Mouse (Mus musculus): Measurements from ENCODE around the gene Lztfl1. TPM values are rescaled to one million over a fixed set of nuclear protein-coding genes. Genes with fewer than 3 reads are reported as not detected.

Lztfl1 gene
- polyA plus RNA-seq (2014; fragmentation: Nextera tagmentation; extraction: Ambion mirVana): 68.4 and 72.1 TPM in 2 replicates

GRCm38 (mm10) chr9:123717186-123718008 is at the start of gene Lztfl1:
TSS of gene Lztfl1 (minus strand) at chr9:123717697.
- whole genome bisulfite sequencing: under 1% methylated on average over 39 of the region's 55 CpGs
- peaks cover 5% of the 10 kb centered on the region for H3K4me1 ChIP-seq (ENCODE audit: control insufficient read depth, insufficient read depth, low read length)
- peak within 1 kb of the TSS; percentile 71 for H3K4me2 ChIP-seq (ENCODE audit: low read depth, low read length)
- H3K27me3 ChIP-seq (replicated peaks; ENCODE audit: control insufficient read depth, insufficient read depth, low read length): no peaks in the 10 kb centered on the region
- peak; percentile 99 for ATAC-seq (ENCODE audit: low read depth)
- peak within 1 kb of the TSS; percentile 85 for H3K4me3 ChIP-seq (ENCODE audit: low read depth, low read length)
- peaks cover 1% of the 10 kb centered on the region; the same call in 1 of the 2 replicates for H3K36me3 ChIP-seq (ENCODE audit: control insufficient read depth, insufficient read depth, low read length)
- H3K9me3 ChIP-seq (ENCODE audit: control insufficient read depth, low read length): no peaks in the 10 kb centered on the region
- peak; percentile 100 for DNase-seq (ENCODE audit: low spot score)
- peak within 1 kb of the TSS; percentile 84 for H3K27ac ChIP-seq (replicated peaks; ENCODE audit: low read depth, low read length)
- H3K9ac ChIP-seq (ENCODE audit: low read depth, low read length): peak within 1 kb of the TSS; percentile 90

- H3K4me2 ChIP-seq (ENCODE audit: low read depth, low read length): no peak overlapping the region
- no peak overlapping the region for H3K27ac ChIP-seq (replicated peaks; ENCODE audit: low read depth, low read length)
- H3K4me3 ChIP-seq (ENCODE audit: low read depth, low read length): no peak overlapping the region
- H3K4me1 ChIP-seq (ENCODE audit: control insufficient read depth, insufficient read depth, low read length): peaks cover 3% of the 10 kb centered on the region; the same call in 1 of the 2 replicates
- H3K9ac ChIP-seq (ENCODE audit: low read depth, low read length): no peak overlapping the region
- ATAC-seq (ENCODE audit: low read depth): no peak
- H3K9me3 ChIP-seq (ENCODE audit: control insufficient read depth, low read length): no peaks in the 10 kb centered on the region
- H3K27me3 ChIP-seq (replicated peaks; ENCODE audit: control insufficient read depth, insufficient read depth, low read length): no peaks in the 10 kb centered on the region
- DNase-seq (ENCODE audit: low spot score): no peak
- WGBS: 87% methylated on average over 3 of the region's 3 CpGs
- H3K36me3 ChIP-seq (ENCODE audit: control insufficient read depth, insufficient read depth, low read length): no peaks in the 10 kb centered on the region
Observed at GRCm38 (mm10) chr9:123766996-123767395, 49.5 kb upstream of the Lztfl1 start.

GRCm38 (mm10) chr9:123763771-123764170 is 46.3 kb upstream of the Lztfl1 start:
- WGBS: 84% methylated on average over 3 of the region's 3 CpGs
- H3K4me2 ChIP-seq (ENCODE audit: low read depth, low read length): no peak overlapping the region
- no peak for DNase-seq (ENCODE audit: low spot score)
- H3K27ac ChIP-seq (replicated peaks; ENCODE audit: low read depth, low read length): no peak overlapping the region
- H3K27me3 ChIP-seq (replicated peaks; ENCODE audit: control insufficient read depth, insufficient read depth, low read length): no peaks in the 10 kb centered on the region
- H3K9ac ChIP-seq (ENCODE audit: low read depth, low read length): no peak overlapping the region
- no peaks in the 10 kb centered on the region for H3K36me3 ChIP-seq (ENCODE audit: control insufficient read depth, insufficient read depth, low read length)
- peaks cover 3% of the 10 kb centered on the region; the same call in 1 of the 2 replicates for H3K4me1 ChIP-seq (ENCODE audit: control insufficient read depth, insufficient read depth, low read length)
- ATAC-seq (ENCODE audit: low read depth): no peak
- H3K4me3 ChIP-seq (ENCODE audit: low read depth, low read length): no peak overlapping the region
- H3K9me3 ChIP-seq (ENCODE audit: control insufficient read depth, low read length): no peaks in the 10 kb centered on the region

GRCm38 (mm10) chr9:123762886-123763285 is 45.4 kb upstream of the Lztfl1 start:
- 77% methylated on average over 4 of the region's 4 CpGs for WGBS
- Histone ChIP-seq H3K27me3 (replicated peaks; ENCODE audit: control insufficient read depth, insufficient read depth, low read length) (no peaks in the 10 kb centered on the region), H3K27ac (replicated peaks; ENCODE audit: low read depth, low read length) (no peak overlapping the region), H3K4me3 (ENCODE audit: low read depth, low read length) (no peak overlapping the region), H3K9ac (ENCODE audit: low read depth, low read length) (no peak overlapping the region), H3K4me1 (ENCODE audit: control insufficient read depth, insufficient read depth, low read length) (peaks cover 3% of the 10 kb centered on the region; the same call in 1 of the 2 replicates), H3K9me3 (ENCODE audit: control insufficient read depth, low read length) (no peaks in the 10 kb centered on the region), H3K4me2 (ENCODE audit: low read depth, low read length) (no peak overlapping the region), H3K36me3 (ENCODE audit: control insufficient read depth, insufficient read depth, low read length) (no peaks in the 10 kb centered on the region)
- DNase-seq (ENCODE audit: low spot score): peak; percentile 3
- ATAC-seq (ENCODE audit: low read depth): no peak

GRCm38 (mm10) chr9:123760806-123761205 is 43.3 kb upstream of the Lztfl1 start:
- H3K9me3 ChIP-seq (ENCODE audit: control insufficient read depth, low read length): no peaks in the 10 kb centered on the region
- DNase-seq (ENCODE audit: low spot score) (no peak), ATAC-seq (ENCODE audit: low read depth) (no peak)
- WGBS: 85% methylated on average over 3 of the region's 3 CpGs
- H3K4me2 ChIP-seq (ENCODE audit: low read depth, low read length): no peak overlapping the region
- H3K9ac ChIP-seq (ENCODE audit: low read depth, low read length): no peak overlapping the region
- H3K27ac ChIP-seq (replicated peaks; ENCODE audit: low read depth, low read length): no peak overlapping the region
- H3K27me3 ChIP-seq (replicated peaks; ENCODE audit: control insufficient read depth, insufficient read depth, low read length): no peaks in the 10 kb centered on the region
- H3K4me1 ChIP-seq (ENCODE audit: control insufficient read depth, insufficient read depth, low read length): peaks cover 3% of the 10 kb centered on the region; the same call in 1 of the 2 replicates
- no peaks in the 10 kb centered on the region for H3K36me3 ChIP-seq (ENCODE audit: control insufficient read depth, insufficient read depth, low read length)
- no peak overlapping the region for H3K4me3 ChIP-seq (ENCODE audit: low read depth, low read length)

- WGBS: 74% methylated on average over 4 of the region's 4 CpGs
- Histone ChIP-seq H3K36me3 (ENCODE audit: control insufficient read depth, insufficient read depth, low read length) (no peaks in the 10 kb centered on the region), H3K4me2 (ENCODE audit: low read depth, low read length) (no peak overlapping the region), H3K9me3 (ENCODE audit: control insufficient read depth, low read length) (no peaks in the 10 kb centered on the region), H3K4me1 (ENCODE audit: control insufficient read depth, insufficient read depth, low read length) (peaks cover 3% of the 10 kb centered on the region; the same call in 1 of the 2 replicates), H3K4me3 (ENCODE audit: low read depth, low read length) (no peak overlapping the region), H3K9ac (ENCODE audit: low read depth, low read length) (no peak overlapping the region), H3K27me3 (replicated peaks; ENCODE audit: control insufficient read depth, insufficient read depth, low read length) (no peaks in the 10 kb centered on the region), H3K27ac (replicated peaks; ENCODE audit: low read depth, low read length) (no peak overlapping the region)
- DNase-seq (ENCODE audit: low spot score): no peak
- no peak for ATAC-seq (ENCODE audit: low read depth)
Observed at GRCm38 (mm10) chr9:123758645-123759044, 41.1 kb upstream of the Lztfl1 start.

GRCm38 (mm10) chr9:123758156-123758555 is 40.7 kb upstream of the Lztfl1 start:
- no peak overlapping the region for H3K9ac ChIP-seq (ENCODE audit: low read depth, low read length)
- WGBS: 72% methylated on average over 1 of the region's 1 CpGs
- ATAC-seq (ENCODE audit: low read depth) (no peak), DNase-seq (ENCODE audit: low spot score) (no peak)
- H3K36me3 ChIP-seq (ENCODE audit: control insufficient read depth, insufficient read depth, low read length): no peaks in the 10 kb centered on the region
- no peak overlapping the region for H3K27ac ChIP-seq (replicated peaks; ENCODE audit: low read depth, low read length)
- H3K4me3 ChIP-seq (ENCODE audit: low read depth, low read length): no peak overlapping the region
- no peaks in the 10 kb centered on the region for H3K9me3 ChIP-seq (ENCODE audit: control insufficient read depth, low read length)
- H3K4me1 ChIP-seq (ENCODE audit: control insufficient read depth, insufficient read depth, low read length): no peaks in the 10 kb centered on the region; the same call in 1 of the 2 replicates
- H3K4me2 ChIP-seq (ENCODE audit: low read depth, low read length): no peak overlapping the region
- no peaks in the 10 kb centered on the region for H3K27me3 ChIP-seq (replicated peaks; ENCODE audit: control insufficient read depth, insufficient read depth, low read length)

GRCm38 (mm10) chr9:123757326-123757725 is 39.8 kb upstream of the Lztfl1 start:
- Histone ChIP-seq H3K4me3 (ENCODE audit: low read depth, low read length) (no peak overlapping the region), H3K9ac (ENCODE audit: low read depth, low read length) (no peak overlapping the region), H3K27me3 (replicated peaks; ENCODE audit: control insufficient read depth, insufficient read depth, low read length) (no peaks in the 10 kb centered on the region), H3K9me3 (ENCODE audit: control insufficient read depth, low read length) (no peaks in the 10 kb centered on the region), H3K4me2 (ENCODE audit: low read depth, low read length) (no peak overlapping the region), H3K36me3 (ENCODE audit: control insufficient read depth, insufficient read depth, low read length) (no peaks in the 10 kb centered on the region), H3K27ac (replicated peaks; ENCODE audit: low read depth, low read length) (no peak overlapping the region), H3K4me1 (ENCODE audit: control insufficient read depth, insufficient read depth, low read length) (no peaks in the 10 kb centered on the region)
- 48% methylated on average over 2 of the region's 2 CpGs for WGBS
- ATAC-seq (ENCODE audit: low read depth) (no peak), DNase-seq (ENCODE audit: low spot score) (no peak)

- ATAC-seq (ENCODE audit: low read depth) (no peak), DNase-seq (ENCODE audit: low spot score) (no peak)
- no peaks in the 10 kb centered on the region for H3K27me3 ChIP-seq (replicated peaks; ENCODE audit: control insufficient read depth, insufficient read depth, low read length)
- no peaks in the 10 kb centered on the region for H3K9me3 ChIP-seq (ENCODE audit: control insufficient read depth, low read length)
- H3K36me3 ChIP-seq (ENCODE audit: control insufficient read depth, insufficient read depth, low read length): no peaks in the 10 kb centered on the region
- no peak overlapping the region for H3K4me3 ChIP-seq (ENCODE audit: low read depth, low read length)
- H3K27ac ChIP-seq (replicated peaks; ENCODE audit: low read depth, low read length): no peak overlapping the region
- H3K9ac ChIP-seq (ENCODE audit: low read depth, low read length): no peak overlapping the region
- WGBS: 75% methylated on average over 3 of the region's 3 CpGs
- H3K4me2 ChIP-seq (ENCODE audit: low read depth, low read length): no peak overlapping the region
- no peaks in the 10 kb centered on the region for H3K4me1 ChIP-seq (ENCODE audit: control insufficient read depth, insufficient read depth, low read length)
Observed at GRCm38 (mm10) chr9:123756752-123757151, 39.3 kb upstream of the Lztfl1 start.
